Mouse (Mus musculus) right cerebral cortex, postnatal 10 days (tissue): Measurements from ENCODE around the gene Armc6.
"Not testable (repeated sequence)": the region's sequence is repeated elsewhere in the genome, so short reads cannot be mapped to it uniquely, and the experiment has no call there.

Experiments used
- DNase-seq, 2 experiments: peaks; one replicate each; pipeline ENCODE4 v3.0.0; 2021; ENCODE audit warnings: low spot score in 2 of 2

The Armc6 gene

DNA sequence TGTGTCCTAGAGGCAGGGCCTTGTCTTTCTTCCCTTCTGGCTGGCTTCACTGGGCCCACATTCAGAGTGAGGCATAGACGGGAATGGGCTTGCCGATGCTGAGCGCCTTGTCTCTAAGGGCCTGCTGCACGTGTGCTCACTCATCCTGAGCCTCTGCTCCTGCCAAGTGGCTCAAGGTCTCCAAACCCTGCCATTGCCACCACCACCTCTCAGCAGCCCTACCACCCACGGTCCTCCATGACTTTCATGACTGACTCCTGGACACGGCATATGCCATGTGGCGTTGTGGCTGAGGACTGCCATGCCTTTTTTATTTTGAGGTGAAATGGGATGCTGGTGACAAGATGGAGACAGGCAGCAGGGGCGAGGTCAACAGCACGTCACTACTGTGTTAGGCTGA, 3.4 kb downstream of the Armc6 start:
- no peak for DNase-seq

DNA sequence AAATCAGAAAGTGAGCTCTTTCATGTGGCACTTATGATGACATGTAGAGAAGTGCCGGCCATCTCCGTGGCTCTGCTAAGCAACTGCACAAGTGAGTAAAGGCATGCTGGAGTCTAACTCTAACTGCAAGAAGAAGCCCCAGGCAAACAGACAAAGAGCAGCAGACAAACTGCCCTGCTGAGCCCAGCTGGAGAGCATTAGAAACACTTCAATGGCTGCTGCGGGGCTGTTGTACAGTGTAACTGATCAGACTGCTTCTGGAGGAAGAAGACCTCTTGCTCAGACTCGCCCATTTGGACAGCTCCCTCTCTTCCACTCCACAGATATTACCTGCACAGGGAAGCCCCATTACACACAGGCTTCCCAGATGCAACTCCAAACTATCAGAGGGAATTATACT, 6.3 kb downstream of the Armc6 start:
- no peak for DNase-seq

DNA sequence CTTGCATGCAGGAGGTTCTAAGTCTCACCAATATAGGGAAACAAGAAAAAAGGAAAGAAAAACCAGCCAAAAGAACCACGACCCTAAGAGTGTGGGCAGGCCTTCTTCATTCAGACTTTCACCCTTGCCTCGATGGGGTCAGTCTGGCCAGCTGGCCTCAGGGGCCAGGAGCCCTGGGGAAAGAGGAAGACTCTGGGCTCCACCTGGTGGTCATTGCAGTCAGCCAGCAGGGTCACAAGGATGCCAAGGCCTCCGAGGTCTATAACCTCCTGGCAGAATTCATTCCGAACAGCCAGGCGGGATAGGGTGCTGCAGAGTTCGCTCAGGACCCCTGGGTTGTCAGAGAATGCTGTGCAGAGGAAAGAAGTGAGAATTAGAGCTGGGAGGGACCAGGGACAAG, 10.9 kb downstream of the Armc6 start:
- DNase-seq: peak in 1 of 2 experiments; percentile 55

DNA sequence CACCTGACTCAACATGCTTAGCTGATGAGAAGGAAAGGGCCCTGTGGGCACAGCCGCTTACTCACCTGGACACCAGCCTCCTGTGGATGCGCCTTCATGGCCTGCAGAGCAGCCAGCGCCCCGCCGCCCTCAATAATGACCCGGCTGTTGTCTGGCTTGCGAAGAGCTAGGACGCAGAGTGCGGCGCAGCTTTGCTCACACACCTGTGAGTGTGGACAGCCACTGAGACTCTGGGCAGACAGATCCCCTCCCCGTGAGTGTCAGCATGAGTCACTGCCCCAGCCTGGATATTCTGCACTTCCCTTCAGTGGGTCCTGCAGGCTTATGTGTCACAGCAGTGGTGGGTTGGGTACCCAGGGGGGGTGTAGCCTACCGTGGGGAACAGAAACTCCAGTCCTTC, 12.2 kb downstream of the Armc6 start:
- no peak for DNase-seq

DNA sequence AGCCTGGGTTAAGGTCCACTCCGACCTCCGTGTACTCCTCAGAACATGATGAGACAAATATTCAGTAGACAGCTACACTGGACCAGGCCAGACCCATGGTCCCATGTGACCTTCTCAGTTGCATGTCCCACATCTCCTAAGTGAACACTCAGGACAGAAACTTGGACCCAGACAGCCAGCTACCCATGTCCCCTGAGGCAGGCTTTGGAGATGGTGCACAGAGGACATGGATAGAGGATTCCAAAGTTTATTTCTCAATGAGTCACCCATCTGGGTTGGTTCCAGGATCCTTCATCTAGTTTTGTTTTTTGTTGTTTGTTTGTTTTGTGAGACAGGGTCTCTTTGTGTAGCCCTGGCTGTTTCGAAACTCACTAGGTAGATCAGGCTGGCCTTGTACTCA, 13.4 kb downstream of the Armc6 start:
- DNase-seq: no peak

DNA sequence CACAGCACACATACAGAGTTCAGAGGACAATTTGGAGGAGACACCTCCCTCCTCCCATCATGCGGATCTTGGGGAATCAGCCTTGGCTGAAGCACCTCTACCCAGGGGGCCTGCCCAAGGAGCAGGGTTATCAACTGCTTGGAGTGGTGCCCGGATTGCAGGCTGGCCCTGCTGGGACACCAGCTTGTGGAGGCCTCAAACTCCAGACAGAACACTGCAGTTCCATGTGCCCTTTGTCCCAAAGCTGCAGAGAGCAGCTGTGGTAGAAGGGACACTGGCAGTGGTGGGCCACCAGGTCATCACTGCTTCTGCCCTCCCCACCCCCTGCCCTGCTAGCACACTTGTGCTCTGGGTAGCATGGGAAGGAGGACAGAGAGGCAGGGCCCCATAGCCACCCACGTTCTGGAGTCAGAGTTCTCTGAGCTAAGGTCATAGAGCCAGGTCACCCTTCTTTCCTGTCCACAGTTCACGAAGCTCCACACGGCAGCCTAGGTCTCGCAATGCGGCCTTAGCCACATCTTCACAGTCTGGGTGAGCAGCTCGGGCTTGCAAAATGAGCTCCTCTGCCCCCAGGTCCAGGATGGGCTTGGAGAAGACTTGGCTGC, 13.9 kb downstream of the Armc6 start:
- DNase-seq: no peak

DNA sequence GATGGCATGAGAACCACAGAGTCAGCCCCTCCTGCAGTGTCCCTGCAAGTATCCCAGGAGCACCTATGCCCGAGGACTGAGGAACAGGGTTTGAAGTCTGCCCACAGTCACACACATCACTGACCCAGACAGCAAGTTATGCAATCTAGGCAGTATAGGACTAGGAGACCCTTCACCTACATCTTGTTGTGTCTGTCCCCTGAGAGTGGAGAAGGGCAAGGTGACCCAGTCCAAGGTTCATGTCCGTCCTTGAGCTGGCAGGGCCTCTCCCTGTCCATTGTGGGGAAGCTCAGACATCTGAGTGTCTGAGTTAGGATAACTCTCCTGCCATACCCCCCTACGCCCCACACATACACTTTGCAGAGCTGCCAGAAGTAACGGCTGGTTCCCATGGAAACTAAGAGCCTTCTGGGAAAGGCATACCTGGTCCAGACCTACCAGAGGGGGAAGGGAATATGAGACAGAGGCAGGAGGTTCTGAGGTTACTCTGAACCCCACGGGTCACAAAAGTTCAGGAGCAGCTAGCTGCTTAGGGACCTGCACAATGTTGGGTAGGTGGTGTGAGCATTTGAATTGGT, 15.1 kb downstream of the Armc6 start:
- peak; percentile 52 to 57 for DNase-seq

DNA sequence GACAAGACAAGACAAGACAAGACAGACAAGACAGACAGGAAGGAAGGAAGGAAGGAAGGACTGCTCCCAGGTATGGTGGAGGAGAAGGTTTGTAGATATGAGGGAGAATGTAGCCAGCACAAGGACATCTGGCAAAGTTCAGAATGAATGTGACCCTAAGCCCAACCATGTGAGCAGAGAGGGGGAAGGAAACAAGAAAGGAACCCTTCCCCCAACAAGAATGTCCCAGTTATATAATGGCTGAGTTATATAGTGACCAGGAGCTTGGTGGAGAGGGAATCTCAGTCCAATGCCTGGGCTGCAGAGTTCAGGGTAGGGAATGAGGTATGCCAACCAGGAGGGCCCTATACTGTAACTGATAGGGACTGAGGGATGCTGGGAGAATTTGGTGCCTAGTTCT, 16.8 kb downstream of the Armc6 start:
- DNase-seq: no peak

DNA sequence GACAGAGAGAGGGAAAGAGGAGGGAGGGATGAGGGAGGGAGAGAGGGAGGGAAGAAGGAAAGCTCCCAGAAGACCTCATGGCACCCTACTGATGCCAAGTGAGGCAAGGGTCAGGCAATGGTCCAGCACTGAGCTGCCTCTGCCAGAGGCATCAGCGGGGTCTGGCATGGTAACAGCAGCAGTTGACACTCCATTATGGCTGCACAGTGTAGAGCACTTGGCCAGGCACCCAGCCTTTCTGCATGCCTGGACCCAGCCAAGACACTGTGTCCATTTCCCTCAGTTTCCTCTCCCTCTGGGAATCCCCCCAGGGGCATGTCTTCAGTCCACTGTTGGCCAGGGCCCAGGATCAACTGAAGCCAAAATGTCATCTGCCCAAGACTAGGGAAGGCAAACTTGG, 17.7 kb downstream of the Armc6 start:
- DNase-seq: peak; percentile 88 to 90

DNA sequence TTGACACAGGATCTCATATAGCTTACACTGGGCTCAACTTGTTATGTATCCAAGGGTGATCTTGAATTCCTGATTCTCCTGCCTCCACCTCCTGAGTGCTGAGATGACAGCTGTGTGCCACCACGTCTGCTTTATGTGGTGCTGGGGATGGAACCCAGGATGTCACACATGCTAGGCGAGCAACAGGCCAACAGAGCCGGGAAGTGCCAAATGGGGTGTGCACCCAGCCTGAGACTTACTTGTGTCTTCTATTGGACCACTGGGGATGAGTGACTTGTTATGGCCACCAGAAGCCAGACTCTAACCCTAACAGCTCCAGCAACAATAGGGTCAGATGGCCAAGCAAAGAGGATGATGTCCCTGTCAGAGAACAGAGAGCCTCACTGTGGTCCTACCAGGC, 18.1 kb downstream of the Armc6 start:
- DNase-seq: not testable (repeated sequence)

DNA sequence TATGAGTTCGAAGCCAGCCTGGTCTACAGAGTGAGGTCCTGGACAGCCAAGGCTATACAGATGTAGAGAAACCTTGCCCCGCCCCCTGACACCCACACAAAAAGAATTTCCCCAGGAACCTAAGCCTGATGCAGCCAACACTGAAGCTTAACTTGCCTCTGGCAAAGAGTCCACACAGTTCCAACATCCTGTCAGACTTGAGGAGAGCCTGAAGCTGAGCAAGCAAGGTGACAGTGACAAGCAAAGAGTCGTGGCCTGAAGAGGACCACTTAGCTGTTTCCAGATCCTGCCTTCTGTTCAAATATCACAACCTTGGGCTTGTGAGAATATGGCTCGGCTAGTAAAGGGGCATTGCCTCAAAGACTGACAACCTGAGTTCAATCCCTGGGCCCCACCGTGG, 19.2 kb downstream of the Armc6 start:
- DNase-seq: no peak

DNA sequence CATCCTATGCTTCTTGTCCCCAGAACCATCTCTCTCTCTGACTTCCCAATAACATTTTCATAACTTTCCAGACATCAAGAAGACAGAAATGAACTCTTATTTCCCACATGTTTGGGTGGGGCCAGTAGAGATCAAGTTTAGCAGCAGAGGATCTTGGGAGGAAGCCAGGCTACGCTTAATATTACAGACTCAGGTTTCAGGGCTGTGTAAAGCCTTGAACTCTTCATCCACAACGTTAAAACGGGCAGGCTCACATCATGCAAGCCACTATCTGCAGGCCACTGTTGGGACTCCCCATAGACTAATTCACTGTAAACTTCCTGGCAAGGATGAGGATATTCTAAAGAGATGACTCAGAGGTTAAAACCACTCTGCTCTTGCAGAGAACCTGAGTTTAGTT, 19.9 kb downstream of the Armc6 start:
- no peak for DNase-seq

DNA sequence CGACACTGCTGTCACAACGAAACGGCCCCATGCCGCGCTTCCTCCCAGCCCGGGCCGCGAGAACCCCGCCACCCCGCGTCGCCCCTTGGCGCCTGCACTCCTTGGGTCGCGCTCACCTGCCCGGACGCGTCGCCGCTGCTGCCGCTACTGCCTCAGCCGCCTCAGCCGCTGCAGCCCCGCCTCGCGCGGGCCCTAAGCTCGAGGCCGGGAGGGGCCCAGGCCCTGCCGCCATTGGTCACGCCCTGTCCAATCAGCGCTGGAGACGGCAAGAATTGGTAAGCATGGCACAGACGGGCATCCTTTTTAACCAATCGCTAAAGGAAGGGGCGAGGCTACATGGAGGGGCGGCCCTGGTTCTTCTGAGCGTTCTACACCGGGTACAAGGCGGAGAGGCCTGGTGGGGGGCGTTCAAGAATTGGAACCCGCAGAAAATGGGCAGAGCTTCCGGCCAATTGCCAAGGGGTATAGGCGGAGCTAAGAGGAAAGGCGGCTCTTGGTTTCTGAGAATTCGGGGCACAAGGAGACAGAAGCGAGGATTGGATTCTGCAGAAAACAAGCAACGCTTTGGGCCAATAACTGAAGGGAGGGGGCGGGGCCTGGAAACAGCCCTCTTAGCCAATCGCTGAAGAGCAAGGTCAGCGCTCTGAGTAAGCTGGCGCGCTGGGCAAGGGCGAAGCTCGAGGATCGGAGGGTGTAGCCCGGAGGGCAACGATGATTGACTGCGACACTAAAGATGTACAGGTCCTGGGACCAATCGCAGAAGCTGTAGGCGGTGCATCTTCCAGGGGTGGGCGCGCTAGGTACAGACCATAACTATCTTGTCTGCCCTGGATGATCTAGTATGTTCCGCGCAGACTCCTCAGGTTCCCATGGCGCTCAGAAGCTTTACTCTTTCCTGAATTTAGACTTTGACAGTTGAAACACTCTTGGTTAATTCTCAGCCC, 21.9 kb downstream of the Armc6 start, which contains the start of gene Slc25a42:
Gene Slc25a42, minus strand, starts transcription at position 194 of the 944 bp plus-strand sequence.
- DNase-seq: peak; percentile 99 to 100

DNA sequence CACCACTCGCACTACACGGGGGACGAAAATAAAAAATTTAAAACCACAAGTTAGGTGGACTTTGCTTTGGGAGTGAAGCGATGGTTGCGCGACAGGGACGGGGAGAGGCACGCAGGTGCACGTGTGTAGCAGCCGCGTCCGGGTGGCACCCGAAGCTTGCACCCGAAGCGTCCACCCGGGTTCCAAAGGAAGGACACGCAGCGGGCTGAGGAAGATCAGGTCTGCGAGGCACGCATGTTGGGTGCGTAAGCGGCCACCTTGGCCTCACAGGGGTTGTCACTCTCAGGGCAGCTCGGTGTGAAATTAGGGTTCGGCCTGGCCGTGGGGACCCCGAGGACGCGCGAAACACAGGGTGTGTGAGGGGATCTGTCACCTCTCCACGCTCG, 22.5 kb downstream of the Armc6 start:
- DNase-seq: no peak

DNA sequence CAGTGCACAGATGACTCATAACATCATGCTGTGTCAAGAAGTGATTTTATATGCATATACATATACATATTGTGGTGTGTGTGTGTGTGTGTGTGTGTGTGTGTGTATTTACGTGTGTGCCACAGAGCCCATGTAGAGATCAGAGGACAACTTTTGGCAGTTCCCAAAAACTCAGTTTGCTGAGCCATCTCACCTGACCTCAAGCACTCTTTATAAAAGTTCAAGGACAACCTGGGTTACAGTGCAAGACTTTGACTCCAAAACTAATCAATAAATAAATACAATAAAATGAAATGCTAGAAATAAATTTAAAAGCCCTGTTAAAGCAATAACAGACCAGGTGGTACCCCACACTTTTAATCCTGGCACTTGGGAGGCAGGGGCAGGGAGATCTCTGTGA, 23.0 kb downstream of the Armc6 start:
- DNase-seq: no peak

DNA sequence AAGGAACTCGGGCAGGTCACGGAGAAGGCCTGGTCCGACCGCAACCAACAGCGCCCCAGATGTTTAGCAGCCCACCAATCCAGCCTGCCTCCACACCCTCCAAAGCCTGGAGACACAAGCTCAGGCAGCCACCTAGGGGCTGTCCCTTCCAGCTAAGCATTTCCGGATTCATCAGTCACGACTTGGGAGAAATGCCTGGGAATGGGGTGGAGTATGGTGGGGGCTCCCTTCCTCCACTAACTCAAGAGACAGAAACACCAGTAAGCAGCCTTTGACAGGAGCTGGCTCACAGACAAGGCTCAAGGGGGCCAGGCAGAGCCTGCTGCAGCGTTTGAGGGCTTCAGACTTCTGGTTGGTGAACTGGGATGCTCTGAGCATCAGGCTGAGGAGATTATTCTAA, 23.7 kb downstream of the Armc6 start:
- DNase-seq: peak; percentile 49 to 54

DNA sequence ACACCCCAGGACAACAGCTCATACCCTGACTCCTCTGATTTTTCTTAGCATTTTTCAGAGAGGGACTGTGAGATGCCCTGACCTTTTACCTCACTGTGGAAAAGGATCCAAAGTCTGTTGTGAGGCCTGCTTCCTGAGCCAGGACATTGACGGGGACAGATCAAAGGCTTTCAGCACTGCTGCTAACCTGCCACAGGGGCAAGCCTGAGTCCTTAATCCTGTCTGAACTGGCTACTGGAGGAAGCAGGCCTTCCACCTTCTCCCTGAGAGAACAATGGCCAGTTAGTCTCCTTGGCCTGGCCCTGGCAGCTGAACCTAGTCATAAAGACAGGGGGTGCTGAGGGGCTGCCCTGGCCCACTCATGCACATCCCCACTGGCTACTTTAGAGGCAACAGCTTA, 26.1 kb downstream of the Armc6 start:
- DNase-seq: no peak

DNA sequence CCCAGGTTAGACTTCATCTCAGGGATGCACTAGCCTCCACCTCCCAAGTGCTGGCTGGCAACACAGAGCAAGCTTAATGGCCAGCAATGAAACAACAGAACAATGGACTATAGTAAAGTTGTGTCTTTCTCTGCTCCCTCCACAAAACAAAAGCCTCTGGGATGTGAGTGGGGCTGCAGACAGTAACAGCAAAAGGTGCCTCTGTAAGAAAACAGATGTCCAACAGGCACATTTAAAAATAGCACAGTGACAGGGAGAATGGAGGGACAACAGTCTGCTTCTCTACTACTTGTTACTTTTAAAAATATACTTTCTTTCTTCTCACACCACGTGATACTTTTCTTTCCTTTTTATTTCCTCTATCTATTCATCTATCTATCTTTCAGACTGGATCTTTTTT, 29.5 kb downstream of the Armc6 start:
- no peak for DNase-seq

DNA sequence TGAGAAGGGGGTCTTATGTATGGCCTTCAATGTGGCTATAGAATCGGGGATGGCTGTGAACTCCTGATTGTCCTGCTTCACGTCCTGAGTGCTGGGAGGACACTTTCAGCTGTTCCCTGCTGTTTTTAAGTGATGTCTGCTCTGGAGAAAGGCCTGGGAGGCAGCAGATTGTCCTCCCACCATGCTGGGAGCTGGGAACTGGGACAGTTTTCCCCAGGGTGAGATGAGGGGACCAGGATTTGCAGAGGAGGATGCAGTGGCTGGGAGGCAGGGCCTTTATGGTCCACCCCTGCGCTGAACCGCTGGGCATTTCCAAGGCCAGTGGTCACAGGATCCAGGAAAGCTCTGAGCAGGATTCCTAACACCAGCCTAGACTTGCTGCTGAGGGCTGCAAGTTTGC, 31.2 kb downstream of the Armc6 start:
- DNase-seq: no peak

DNA sequence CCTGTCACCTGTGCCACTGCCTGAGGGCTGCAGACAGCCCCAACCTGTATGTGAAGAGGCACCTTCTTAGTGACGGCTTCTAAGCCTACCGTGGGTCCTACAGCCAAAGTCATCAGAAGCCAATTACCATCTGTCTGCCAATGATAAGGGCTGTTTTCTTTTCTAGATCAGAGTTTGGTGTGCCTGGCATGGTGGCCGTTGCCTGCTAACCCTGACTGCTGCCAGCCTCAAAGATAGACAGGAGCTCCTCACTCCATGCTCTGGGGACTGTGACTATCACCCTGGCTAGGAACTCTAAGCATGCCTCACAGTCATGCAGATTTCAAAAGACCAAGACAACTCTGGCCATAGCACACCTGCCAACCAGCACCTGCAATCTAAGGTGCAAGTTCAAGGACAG, 32.8 kb downstream of the Armc6 start:
- DNase-seq: no peak

DNA sequence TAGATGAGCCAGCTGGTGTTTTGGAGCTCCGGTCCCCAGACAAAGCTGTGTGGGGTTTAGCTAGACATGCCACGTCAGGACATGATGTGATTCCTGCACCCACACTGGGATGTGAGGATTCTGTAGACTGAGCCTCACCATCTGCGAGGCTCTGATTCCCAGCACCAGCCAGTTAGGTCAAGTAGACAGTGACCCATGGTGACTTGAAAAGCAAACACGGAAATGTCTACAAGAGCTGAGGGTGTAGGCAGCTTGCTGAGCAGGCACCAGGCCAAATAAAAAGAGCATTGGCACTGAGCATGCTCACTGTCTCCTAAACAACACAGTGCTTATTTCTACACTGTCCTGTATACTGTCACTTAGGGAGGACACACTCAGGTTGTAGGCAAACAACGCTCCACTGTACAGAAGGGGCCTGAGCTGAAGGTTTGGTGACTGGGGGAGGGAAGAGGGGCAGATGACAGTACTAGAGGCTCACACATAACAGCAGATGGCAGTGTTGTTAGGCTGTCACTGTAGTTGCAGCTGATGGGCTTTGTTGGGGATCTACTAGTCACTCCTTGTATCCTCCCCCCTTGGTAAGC, 34.1 kb downstream of the Armc6 start:
- peak; percentile 58 to 65 for DNase-seq

DNA sequence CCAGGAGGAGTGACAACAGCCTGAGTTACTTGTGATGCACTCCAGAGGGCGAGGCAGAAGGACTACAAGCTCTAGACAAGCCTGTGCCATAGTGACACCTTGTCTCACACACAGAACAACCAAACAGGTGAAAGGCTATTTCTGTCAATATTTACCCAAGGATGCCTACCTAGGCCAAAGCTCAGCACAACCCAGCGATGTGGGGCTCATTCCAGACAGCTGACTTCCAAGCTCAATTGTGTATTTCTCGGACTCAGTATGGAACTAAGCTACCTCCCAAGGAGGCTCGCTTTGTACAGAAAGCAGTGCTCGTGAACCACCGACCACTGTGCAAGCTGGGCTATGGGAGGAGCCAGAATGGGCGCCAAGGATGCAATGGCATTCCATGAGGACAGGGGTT, 36.7 kb downstream of the Armc6 start:
- no peak for DNase-seq

DNA sequence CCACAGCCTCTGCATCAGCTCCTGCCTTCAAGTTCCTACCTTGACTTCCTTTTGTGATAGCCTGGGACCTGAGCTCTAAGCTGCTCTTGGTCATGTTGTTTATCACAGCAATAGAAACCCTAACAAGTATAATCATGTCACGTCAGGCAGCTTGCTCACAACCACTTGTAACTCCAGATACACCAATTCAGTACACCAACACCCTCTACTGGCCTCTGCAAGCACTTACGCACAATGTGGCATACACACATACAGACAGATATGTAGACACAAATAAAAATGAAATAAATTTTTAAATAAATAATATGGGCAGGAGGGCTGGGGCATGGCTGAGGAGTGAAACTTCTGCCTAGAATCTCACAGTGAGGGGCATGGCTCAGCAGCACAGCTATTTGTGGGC, 38.5 kb downstream of the Armc6 start:
- DNase-seq: no peak
